Mouse (Mus musculus): ENCODE measurements around the gene Lclat1. TPM values are rescaled to one million over a fixed set of nuclear protein-coding genes. Genes with fewer than 3 reads are reported as not detected.
A peak's percentile ranks its signal among the peaks of the same experiment; 100 is the strongest.

The Lclat1 gene
- polyA plus RNA-seq, 1 experiment from 2014 or later: 4.5 TPM

DNA sequence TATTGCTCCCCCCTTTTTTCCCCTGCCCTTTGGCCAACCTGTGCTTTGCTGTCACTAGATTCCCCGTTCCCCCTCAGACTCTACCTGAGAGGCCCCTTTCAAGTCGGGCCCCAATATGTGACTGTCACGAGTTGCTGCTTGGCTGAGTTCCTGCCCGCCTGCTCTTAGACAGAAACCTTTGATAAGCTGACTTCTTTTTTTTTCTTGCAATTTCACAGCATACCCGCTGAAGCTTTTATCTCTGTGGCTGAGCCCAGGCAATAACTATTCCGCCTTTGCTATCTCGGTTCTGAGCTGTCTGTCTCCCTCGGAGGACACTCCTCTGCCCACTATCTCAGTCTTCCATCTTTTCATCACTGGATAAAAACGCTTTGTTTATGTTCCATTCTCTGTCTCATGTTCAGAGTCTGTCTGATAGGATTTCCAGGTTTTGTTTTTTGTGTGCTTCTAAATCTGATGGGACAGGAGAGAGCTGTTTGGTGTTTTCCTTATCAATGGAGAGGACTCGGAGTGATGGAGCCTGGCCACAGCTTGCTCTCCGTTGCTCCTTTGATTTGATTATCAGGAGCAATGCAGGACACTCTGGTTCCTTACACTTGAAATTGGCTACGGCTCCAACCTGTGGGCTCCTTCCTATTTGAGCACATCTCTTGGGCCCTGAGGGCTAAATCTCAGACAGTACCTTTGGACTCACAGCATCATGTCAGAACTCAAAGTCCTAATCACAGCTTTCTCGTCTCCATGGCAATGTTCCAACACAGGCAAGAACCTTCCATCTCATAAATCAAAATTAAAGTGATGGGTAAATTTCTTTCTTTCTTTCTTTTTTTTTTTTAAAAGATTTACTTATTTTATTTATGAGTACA, 20.5 kb upstream of the Lclat1 start:
- DNase-seq (ENCODE audit: low spot score): peak; percentile 76

DNA sequence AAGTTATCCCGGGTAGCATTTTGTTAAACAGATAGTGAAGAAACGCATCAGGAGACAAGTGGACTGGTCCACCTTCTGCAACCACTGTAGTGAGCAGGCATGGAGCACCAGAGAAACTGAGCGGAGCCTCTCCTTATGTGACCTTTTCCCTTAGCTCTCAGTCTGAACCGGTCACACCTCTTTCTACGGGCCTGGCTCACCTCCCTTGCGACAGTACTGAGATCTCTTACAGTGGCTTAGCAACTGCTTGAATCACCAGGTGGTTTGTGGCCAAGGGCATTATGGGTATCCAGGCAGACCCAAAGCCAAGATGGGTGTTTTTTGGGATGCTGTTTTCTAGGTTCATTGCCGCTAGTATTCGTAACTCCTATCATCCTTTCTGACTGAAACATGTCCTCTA, 16.4 kb upstream of the Lclat1 start:
- no peak for DNase-seq (ENCODE audit: low spot score)

DNA sequence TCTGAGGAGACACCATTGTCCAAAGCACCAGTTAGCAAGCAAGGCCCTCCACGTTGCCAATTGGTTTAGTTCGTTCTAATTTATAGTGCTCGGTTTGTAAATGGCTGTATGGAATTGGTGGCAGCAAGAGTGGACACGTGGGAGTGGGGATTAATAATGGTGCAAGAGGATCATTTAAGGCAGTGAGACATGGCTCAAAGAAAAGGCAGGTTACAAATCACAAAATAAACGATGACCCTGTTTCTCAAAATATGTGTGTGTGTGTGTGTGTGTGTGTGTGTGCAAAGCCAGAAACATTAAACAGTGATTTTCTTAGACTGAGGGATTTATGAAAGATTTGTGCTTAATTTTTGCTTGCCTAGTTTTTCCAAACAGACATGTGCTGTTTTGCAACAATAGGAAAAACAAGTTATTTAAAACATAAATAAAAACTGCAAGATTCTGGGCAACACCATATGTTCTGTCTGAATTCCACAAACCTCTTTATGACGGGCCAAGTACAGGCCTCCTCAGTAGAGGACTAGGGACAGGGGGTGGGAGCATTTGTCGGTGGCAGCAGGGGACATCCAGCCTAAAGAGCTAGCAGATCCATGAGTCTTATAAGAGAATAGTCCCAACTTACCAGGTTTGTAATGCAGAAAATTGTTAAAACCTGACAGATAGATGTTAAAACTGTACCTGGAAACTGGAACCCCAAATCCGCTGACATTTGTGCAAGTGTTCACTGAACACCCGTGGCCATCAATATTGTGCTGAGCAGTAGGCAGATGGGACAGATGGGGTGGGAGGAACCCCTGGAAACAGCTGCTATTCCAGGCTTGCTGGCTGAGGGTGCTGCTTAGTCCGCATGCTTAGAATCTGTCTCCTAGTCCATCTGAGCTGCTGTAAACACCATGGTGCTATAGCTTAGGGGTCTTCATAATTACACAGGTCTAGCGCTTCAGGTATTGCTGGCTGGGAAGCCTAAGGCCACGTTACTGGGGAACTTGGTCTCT, 15.4 kb upstream of the Lclat1 start:
- DNase-seq (ENCODE audit: low spot score): no peak

DNA sequence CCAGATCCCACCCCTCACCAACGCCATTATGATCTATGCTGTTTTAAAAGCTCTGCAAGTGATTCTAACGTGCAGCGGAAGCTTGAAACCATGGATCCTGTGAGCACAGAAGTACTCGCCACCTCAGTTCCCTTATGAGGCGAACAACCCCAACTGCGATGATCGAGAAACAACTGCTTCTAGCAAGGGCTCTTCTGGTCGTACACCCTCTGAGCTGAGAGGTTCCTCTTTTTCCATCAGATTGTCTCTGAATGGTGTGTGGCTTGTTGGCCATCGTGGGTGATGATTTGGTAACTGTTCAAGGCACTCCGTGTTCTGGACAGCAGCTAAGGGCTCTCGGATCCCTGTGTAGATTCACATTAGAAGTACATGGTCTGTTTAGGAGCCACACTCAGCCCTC, 12.7 kb upstream of the Lclat1 start:
- no peak for DNase-seq (ENCODE audit: low spot score)

DNA sequence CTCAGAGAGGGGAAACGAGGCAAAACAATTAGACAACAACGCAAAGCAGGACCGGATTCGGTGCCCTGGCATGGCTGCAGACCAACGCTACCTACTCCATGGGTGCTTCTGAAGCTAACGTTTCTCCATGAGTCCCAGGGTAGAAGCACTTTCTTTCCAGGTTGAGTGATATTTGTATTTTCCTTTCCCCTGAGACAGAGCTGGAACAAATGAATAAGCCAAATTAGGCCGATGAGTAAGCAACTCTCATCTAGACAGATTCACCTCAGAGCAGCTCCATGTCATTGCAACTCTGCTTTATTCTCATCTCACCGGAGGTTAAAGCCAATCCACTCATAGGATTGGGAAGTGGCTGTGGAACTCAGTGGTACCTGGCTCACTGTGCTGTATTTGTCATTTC, 12.2 kb upstream of the Lclat1 start:
- DNase-seq (ENCODE audit: low spot score): no peak

DNA sequence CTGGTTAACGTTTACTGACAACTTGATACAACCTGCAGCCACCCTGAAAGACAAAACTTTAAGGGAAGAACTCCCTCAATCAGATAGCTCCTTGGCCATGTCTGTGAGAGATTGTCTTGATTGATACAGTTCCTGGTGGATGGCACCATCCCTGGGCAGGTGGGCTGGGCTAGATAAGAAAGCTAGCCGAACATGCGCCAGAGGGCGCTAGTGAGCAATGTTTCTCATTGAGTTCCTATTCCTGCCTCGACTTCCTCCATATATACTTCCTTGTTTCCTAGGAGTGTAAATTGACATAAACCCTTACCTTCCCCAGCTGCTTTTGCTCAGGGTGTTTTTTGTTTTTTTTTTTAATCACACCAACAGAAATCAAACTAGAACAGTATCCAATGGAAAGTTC, 11.3 kb upstream of the Lclat1 start:
- peak; percentile 69 for DNase-seq (ENCODE audit: low spot score)

DNA sequence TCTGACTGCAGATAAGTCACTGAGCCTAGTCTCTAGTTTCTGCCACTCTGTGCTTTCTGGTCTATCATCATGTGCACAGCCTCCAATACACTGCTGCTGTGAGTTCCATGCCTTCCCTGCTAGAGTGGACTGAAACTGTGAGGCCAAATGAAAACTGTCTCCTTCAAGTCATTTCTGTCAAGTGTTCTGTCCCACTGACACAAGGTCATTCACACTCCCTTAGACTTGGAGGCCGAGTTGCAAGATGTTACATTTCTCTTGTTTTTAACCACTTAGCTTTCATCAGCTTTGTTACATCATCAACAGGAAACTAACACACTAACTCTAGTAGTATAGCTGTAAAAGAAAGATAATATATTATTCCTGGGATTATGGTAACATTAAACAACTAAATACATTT, 9.1 kb upstream of the Lclat1 start:
- DNase-seq (ENCODE audit: low spot score): no peak

DNA sequence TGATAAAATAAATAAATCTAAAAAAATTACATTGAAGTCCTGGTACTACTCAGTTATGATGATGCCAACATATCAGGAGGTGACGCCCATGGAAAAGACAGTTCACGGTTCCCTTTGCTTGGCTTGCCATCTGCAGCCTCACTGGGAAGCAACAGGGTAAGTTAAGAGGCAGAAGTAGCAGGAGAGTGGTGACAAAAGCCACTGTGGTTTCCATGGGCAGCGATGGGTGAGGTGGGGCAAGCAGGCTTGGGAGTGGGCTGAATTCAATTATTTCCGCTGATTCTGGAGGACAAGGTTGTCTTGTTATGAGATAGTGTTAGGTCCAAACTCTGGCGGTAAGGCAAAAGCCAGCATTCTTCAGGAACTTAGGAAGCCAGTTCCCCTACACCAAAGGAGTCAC, 7.4 kb upstream of the Lclat1 start:
- no peak for DNase-seq (ENCODE audit: low spot score)

DNA sequence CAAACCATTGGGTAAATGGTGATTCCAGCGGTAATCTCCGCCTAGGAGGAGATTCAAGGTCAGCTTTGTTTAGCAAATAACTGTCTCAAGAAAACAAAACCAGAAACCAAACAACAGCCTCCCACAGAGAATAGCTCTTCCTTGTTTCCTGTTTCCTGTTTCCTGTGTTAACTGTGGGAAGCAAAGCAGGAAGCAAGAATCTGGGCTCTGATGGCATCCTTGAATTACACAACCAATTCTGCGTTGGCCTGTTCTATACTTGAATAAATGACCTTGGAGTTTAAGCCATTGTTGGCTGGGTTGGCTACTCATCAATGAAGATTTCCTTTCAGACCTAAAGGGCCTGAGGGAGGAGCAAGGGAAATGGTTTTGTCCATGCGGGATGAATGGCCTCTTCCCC, 5.2 kb upstream of the Lclat1 start:
- DNase-seq (ENCODE audit: low spot score): no peak

DNA sequence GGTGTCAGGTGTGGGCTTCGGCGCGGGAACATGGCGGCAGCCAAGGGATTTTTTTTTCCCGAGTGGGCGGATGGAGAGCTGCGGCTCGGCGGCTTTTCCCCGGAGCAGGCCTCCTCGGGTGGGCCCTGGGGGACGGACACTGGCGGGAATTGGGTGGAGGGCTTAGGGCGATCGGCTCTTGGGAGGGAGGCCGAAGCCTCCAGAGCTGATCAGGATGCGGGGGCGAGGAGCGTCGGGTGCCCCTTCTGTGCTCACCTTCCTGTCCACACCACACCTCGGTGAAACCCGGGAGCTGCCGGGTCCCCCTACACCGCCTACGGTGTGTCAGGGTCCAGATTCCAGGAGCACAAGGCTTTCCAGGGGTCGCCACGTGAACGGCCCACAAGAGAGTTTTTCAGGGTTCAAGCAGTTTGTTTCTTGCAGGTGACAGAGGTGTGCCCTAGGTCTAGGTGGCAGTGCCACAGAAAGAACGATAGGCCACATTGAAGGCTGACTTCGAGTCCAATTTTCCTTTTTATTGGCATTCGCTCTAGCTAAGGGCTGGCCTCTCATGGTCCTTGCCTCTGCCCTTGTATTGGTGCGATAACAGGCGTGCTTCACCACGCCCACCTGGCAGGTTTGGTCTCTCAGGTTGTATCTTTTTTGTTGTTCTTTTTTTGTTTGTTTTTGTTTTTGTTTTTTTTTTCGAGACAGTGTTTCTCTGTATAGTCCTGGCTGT, 544 bp downstream of the Lclat1 start:
- no peak for DNase-seq (ENCODE audit: low spot score)

DNA sequence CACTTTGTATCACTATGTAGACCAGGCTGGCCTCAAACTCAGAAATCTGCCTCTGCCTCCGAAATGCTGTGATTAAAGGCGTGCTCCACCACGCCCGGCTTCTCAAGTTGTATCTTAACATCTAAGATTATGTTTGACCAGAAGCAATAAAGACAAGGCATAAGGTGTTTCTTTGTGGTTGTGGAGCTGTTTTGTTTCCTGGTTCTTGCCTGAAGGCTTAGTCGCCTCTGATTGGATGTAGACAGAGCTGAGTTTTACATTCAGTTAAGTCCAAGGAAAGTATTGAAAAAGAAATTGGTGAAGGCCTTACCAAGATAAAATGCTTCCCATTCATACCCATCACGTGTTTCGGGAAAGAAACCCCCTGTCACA, 1.1 kb downstream of the Lclat1 start:
- no peak for DNase-seq (ENCODE audit: low spot score)

DNA sequence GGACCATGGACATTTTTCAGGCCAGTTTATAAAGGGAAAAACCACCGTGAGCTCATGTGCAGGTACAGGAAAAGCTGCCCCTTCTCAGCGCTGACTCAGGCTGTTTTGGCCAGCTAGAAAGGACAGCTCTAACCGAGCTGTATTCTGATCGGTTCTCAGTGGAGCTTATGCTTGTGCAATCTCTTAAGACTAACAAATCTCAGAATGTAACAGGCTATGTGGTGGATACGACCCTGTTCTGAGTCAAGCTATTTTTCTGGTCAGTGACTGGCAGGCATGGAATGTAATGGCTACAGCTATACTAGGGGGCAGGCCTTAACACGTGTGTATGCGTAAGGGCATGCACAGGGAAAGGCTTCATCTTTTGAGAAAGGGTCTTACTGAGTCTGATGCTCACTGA, 4.3 kb downstream of the Lclat1 start:
- no peak for DNase-seq (ENCODE audit: low spot score)

DNA sequence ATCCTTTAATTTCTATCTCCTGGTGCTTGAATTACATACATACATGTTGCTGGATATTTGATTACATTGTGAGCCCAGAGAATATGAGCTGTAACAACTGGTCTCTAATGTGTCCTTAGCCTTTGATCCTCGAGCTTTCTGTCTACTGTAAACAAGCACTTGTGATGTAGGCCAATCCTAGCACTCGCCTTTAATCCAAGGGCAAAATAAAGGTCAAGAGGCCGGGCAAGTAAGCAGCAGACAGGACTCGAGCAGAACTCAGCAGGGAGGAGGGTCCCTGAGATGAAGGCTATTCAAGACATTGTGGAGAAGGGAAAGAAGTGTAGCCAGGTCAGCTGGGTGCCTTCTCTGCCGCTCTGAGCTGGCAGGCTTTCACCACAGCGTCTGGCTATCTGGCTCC, 4.8 kb downstream of the Lclat1 start:
- DNase-seq (ENCODE audit: low spot score): no peak

DNA sequence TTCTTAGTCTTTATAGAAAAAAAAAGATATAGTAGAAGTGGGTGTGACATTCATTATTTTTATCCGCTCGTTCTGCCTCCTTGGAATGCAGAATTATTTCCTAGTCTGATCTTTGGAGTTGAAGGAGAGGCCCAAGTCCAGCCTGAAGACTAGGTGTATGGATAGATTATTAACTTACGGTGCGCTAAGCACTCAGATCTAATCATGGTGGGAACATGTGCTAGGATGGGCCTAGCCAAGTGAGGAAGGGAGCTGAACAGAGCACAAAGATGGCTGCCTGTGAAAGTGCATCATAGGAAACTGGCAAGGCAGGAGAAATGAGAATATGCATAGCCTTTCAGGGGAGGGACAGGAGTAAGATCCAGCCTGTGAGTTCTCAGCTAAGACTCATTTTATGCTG, 5.4 kb downstream of the Lclat1 start:
- no peak for DNase-seq (ENCODE audit: low spot score)

DNA sequence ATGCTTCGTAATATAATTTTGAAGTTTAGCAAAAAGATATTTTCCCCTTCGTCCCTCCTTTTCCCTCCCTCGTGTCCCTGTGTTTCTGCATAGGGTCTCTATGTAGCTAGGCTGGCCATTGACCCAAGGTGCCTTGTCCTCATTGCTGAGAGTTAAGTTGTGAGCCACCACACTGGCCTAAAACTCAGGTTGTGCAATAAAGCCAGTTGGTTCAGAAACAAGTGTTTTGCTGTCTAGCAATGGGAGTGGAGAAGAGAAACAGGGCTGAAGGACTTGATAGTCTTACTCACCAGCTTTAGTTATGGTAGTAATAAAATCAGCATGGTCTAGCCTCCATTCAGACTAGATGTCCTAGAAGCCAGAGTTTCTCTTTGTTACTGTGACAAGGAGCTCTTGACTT, 10.3 kb downstream of the Lclat1 start:
- no peak for DNase-seq (ENCODE audit: low spot score)

DNA sequence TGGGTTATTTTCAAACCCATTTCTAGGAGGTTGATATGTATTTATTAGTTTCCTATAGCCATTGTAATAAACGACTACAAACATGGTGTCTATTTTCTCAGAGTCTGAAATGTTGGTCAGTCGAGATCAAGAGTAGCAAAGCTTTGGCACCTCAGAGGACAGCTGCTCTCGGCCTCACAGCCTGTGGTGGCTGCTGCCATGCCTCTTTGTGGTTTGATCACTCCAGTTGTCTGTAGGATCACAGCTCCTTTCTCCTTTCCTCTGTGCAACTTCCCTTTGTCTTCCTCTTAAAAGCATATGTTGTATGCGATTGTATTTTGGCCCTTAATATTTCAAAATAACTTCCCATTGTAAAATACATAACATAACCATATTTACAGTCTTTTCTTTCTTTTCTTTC, 10.9 kb downstream of the Lclat1 start:
- no peak for DNase-seq (ENCODE audit: low spot score)

DNA sequence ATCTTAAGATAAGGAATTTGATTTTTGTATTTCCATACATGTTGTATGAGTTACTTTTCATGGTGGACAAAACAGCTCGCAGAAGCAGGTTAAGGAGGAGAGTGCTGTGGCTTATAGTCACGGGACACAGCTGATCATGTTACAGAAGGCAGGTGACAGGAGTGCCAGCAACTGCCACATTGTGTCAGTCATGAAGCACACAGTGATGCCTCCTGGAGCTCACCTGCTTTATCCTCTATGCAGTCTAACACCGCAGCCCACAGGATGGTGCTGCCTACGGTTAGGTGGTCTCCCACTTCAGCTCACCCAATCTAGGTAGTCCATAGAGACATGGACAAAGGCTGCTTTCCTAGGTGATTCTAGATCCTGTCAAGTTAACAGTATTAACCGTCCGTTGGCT, 11.4 kb downstream of the Lclat1 start:
- DNase-seq (ENCODE audit: low spot score): peak; percentile 61

DNA sequence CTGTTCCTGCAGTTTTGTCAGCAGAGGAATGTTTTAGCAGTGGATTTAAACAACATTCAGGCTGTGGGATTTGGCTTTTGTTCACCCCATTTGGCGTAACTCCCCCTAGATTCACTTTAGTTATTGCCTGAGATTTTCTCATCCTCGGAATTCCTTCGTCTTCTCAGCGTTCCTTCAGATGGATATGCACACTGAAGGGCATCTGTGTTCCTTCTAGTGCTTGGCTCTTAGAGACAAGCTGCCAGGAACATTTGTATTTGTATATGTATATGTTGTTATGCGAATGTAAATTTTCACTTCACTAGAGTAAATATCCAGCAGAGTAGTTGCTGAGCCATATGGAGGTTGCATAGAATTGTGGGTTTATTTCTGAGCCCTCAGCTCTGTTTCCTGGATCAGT, 12.8 kb downstream of the Lclat1 start:
- DNase-seq (ENCODE audit: low spot score): no peak

DNA sequence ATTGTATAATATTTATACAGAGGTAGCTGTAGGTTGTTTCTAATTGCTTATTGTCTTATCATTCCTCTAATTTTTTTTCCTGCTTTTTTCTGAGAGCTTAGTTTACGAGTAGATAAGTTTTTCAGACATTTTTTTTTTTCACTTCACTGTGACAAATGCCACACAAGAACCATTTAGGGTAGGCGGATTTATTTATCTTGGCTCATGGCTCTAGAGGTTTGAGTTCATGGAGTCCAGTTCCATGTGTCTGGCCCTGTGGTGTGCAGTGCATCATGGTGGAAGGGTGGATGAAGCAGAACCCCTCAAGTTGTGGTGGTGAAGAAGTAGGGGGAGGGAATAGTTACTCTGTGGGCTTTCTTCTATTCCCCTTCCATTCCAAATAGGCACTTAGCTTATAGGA, 13.9 kb downstream of the Lclat1 start:
- no peak for DNase-seq (ENCODE audit: low spot score)

DNA sequence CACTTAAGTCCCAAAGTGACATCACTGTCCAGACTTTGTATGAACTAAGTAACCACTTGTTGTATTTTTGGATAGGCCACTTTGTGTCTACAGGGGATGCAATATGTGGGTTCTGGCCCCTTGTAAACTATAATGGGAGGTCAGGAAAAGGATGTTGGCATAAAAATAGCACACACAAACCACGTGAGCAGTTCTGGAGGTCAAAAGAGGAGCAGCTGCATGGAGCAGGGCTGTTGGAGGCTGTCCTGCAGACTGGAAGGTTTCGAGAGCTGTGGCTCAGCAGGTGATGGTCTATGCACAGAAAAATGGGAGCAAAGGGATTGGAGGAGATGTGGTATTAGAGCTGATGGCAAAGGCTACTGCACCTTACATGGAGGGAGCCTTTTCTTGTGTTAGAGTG, 18.6 kb downstream of the Lclat1 start:
- no peak for DNase-seq (ENCODE audit: low spot score)

DNA sequence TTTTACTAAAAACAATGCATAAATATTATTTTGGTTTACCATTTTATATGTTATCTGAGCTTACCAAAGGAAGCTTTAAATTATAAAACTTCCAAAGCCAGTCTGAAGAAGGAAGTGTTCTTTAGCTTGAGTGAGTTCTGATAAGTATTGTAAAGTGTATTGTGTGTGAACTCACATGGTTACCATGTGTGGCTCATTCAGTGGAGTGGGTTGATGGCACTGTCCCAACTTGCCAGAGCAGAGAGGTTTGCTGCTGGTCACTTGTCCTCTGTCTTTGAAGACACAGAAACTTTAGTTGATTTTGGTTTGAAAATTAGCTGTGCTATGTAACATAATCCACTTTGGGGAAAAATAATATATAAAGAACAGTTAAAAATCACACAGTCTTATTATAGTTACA, 19.1 kb downstream of the Lclat1 start:
- DNase-seq (ENCODE audit: low spot score): no peak

Measured in thymus, postnatal 0 days (tissue).